Mouse (Mus musculus) lung, embryonic 14.5 days (tissue): ENCODE results near the gene Gm14444. TPM values are rescaled to one million over a fixed set of nuclear protein-coding genes. Genes with fewer than 3 reads are reported as not detected.
"Not testable (repeated sequence)": the region's sequence is repeated elsewhere in the genome, so short reads cannot be mapped to it uniquely, and the experiment has no call there.

Experiments used
- ATAC-seq: fragments of 200-750 bp; cut with Nextera tagmentation; 2 replicates; pipeline ENCODE4 v1.8.0; 2017; ENCODE audit warnings: mild to moderate bottlenecking, moderate TSS enrichment, moderate library complexity; ENCODE audit not compliant: insufficient read depth
- DNase-seq: peaks from one replicate; pipeline ENCODE4 v3.0.0-alpha.2; 2015
- H3K27ac ChIP-seq: fragments of 300-500 bp; sonication (generic); 2 replicates; pipeline ENCODE4 v1.5.1; 2014; ENCODE audit warnings: low read depth, mild to moderate bottlenecking, moderate library complexity
- H3K27me3 ChIP-seq: fragments of 300-500 bp; sonication (generic); 2 replicates; pipeline ENCODE4 v1.6.1; 2014; ENCODE audit warnings: low read length, control low read depth; ENCODE audit not compliant: insufficient read depth
- H3K36me3 ChIP-seq: fragments of 300-500 bp; sonication (generic); 2 replicates; pipeline ENCODE4 v1.6.1; 2014; ENCODE audit warnings: control low read depth; ENCODE audit not compliant: insufficient read depth
- H3K4me1 ChIP-seq: fragments of 300-500 bp; sonication (generic); 2 replicates; pipeline ENCODE4 v1.6.1; 2014; ENCODE audit warnings: antibody characterized with exemption, control low read depth; ENCODE audit not compliant: insufficient read depth
- H3K4me2 ChIP-seq: fragments of 300-500 bp; sonication (generic); 2 replicates; pipeline ENCODE4 v1.6.1; 2014; ENCODE audit warnings: mild to moderate bottlenecking
- H3K4me3 ChIP-seq: fragments of 300-500 bp; sonication (generic); 2 replicates; pipeline ENCODE4 v1.5.1; 2014; ENCODE audit warnings: low read depth, low read length
- H3K9ac ChIP-seq: fragments of 300-500 bp; sonication (generic); 2 replicates; pipeline ENCODE4 v1.6.1; 2014
- H3K9me3 ChIP-seq: fragments of 300-500 bp; sonication (generic); 2 replicates; pipeline ENCODE4 v1.6.1; 2016; ENCODE audit warnings: low read depth, low read length, control low read depth
- WGBS: fragments of 180-500 bp; shearing (Covaris S2); extraction: QIAGEN DNeasy Blood & Tissue Kit; methylation state at CpG from one replicate; pipeline ENCODE4 v1.1.7; 2014; 5-methylcytosine and 5-hydroxymethylcytosine counted together
- polyA plus RNA-seq: library from polyadenylated mRNA; unstranded; fragments of >200 nt; fragmentation: Nextera tagmentation; extraction: Ambion mirVana; gene quantifications from 2 replicates; pipeline ENCODE4 v1.2.1, GENCODE M21; 2014

Gene Gm14444
- polyA plus RNA-seq, result not detected in 2 replicates

DNA sequence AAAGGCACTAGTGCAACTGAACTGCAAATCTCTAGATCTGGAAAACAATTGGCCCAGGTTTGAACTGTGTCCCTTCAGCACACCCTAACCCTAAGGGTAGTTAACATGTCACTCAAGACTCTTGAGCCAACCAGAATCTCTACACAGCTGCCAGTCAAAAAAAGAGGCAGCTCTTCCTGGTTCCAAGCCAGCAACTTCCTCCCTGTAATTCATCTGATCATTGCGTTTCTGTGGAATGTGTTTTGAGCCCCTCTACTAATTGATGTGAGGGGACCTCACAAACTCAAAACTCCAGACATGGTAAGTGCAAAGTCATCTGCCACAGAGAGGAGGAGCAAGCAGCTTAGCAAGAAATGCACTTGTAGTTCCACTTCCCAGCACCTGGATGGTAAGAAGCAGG lies at the start of gene Gm14444:
Gene Gm14444 (plus strand): TSS at position 220 of the 400 bp plus-strand sequence.
- 61% methylated on average over 1 of the region's 1 CpGs for WGBS
- not testable (repeated sequence) for DNase-seq, H3K27me3 ChIP-seq, H3K9me3 ChIP-seq, H3K27ac ChIP-seq, H3K4me1 ChIP-seq, ATAC-seq, H3K36me3 ChIP-seq, H3K9ac ChIP-seq, H3K4me3 ChIP-seq, H3K4me2 ChIP-seq

GRCm38 (mm10) chr2:174965466-174965865 lies 44.6 kb upstream of the Gm14444 start:
- DNase-seq, H3K36me3 ChIP-seq, H3K4me2 ChIP-seq, H3K27me3 ChIP-seq, H3K9me3 ChIP-seq, H3K4me3 ChIP-seq, H3K9ac ChIP-seq, H3K4me1 ChIP-seq, H3K27ac ChIP-seq: not testable (repeated sequence)
- WGBS, result 63% methylated on average over 3 of the region's 3 CpGs
- ATAC-seq, result peak; percentile 98

GRCm38 (mm10) chr2:175044268-175044667 lies 34.2 kb downstream of the Gm14444 start:
- H3K27ac ChIP-seq, ATAC-seq, DNase-seq, H3K36me3 ChIP-seq, H3K4me1 ChIP-seq, H3K9me3 ChIP-seq, H3K9ac ChIP-seq, H3K4me3 ChIP-seq, H3K4me2 ChIP-seq, H3K27me3 ChIP-seq: not testable (repeated sequence)
- 94% methylated on average over 21 of the region's 27 CpGs for WGBS

- 72% methylated on average over 1 of the region's 1 CpGs for WGBS
- not testable (repeated sequence) for H3K36me3 ChIP-seq, H3K9ac ChIP-seq, H3K9me3 ChIP-seq, H3K4me1 ChIP-seq, ATAC-seq, H3K4me3 ChIP-seq, H3K4me2 ChIP-seq, H3K27ac ChIP-seq, DNase-seq, H3K27me3 ChIP-seq
Measured at GRCm38 (mm10) chr2:175067681-175068261, 57.7 kb downstream of the Gm14444 start, which contains the start of gene Gm14393. Gene Gm14393 (minus strand): TSS chr2:175067781.

Other genes with a start within 250 kb of the Gm14444 start
- 24.2 and 26.0 TPM in 2 replicates for gene Edn3, start 249.6 kb upstream of the Gm14444 start, polyA plus RNA-seq
- gene Gm14393, start 57.5 kb downstream of the Gm14444 start, polyA plus RNA-seq, result 0.89 and 1.0 TPM in 2 replicates
- 7.4 and 8.7 TPM in 2 replicates for gene Gm14399, start 131.8 kb downstream of the Gm14444 start, polyA plus RNA-seq
- gene Gm14443, start 165.6 kb downstream of the Gm14444 start, polyA plus RNA-seq, result 0.62 and 0.89 TPM in 2 replicates
- 5.7 and 11.1 TPM in 2 replicates for gene Gm14391, start 196.7 kb downstream of the Gm14444 start, polyA plus RNA-seq